Mouse (Mus musculus): ENCODE measurements around the gene Adam23.

GRCm38 (mm10) chr1:63518814-63519213, 73.1 kb downstream of the Adam23 start:
- TF ChIP-seq CTCF (IDR thresholded peaks at IDR 0.05; ENCODE audit: borderline replicate concordance, control insufficient read depth, extremely low read depth, insufficient read depth, low read length, poor library complexity) (no peak), POLR2A (IDR thresholded peaks at IDR 0.05; ENCODE audit: control insufficient read depth, extremely low read depth, insufficient read depth, low read length, poor library complexity) (no peak)

All from thymus, adult 2 months (tissue).